Mouse (Mus musculus): Measurements from ENCODE around the gene Fignl1.

GRCm38 (mm10) chr11:11781728-11782127, 27.0 kb downstream of the Fignl1 start:
- no peak for TF ChIP-seq POLR2A (IDR thresholded peaks at IDR 0.05; ENCODE audit: insufficient read depth, low read length)
- TF ChIP-seq CTCF (IDR thresholded peaks at IDR 0.05; ENCODE audit: low read depth, low read length): no peak
